Mouse (Mus musculus) kidney, embryonic 16.5 days (tissue): ENCODE measurements around the gene Serpine1. TPM values are rescaled to one million over a fixed set of nuclear protein-coding genes. Genes with fewer than 3 reads are reported as not detected.

Experiments used
- ATAC-seq: fragments of 200-750 bp; cut with Nextera tagmentation; 2 replicates; pipeline ENCODE4 v1.8.0; 2017; ENCODE audit warnings: moderate TSS enrichment; ENCODE audit not compliant: low FRiP score, low TSS enrichment
- H3K27ac ChIP-seq: fragments of 300-500 bp; sonication (generic); 2 replicates; pipeline ENCODE4 v1.5.1; 2014; ENCODE audit warnings: low read length
- H3K27me3 ChIP-seq: fragments of 300-500 bp; sonication (generic); 2 replicates; pipeline ENCODE4 v1.6.1; 2014; ENCODE audit warnings: low read length, control low read depth, mixed read lengths; ENCODE audit not compliant: insufficient read depth
- H3K36me3 ChIP-seq: fragments of 300-500 bp; sonication (generic); 2 replicates; pipeline ENCODE4 v1.6.1; 2014; ENCODE audit warnings: low read length, control low read depth, mixed read lengths; ENCODE audit not compliant: insufficient read depth
- H3K4me1 ChIP-seq: fragments of 300-500 bp; sonication (generic); 2 replicates; pipeline ENCODE4 v1.6.1; 2014; ENCODE audit warnings: low read length, control low read depth, mixed read lengths; ENCODE audit not compliant: insufficient read depth
- H3K4me2 ChIP-seq: fragments of 300-500 bp; sonication (generic); replicated peaks from 2 replicates; pipeline ENCODE4 v1.6.1; 2014; ENCODE audit warnings: low read depth, low read length
- H3K4me3 ChIP-seq: fragments of 300-500 bp; sonication (generic); 2 replicates; pipeline ENCODE4 v1.5.1; 2014; ENCODE audit warnings: mild to moderate bottlenecking, low read length
- H3K9ac ChIP-seq: fragments of 300-500 bp; sonication (generic); replicated peaks from 2 replicates; pipeline ENCODE4 v1.6.1; 2014; ENCODE audit warnings: low read length
- H3K9me3 ChIP-seq: fragments of 300-500 bp; sonication (generic); 2 replicates; pipeline ENCODE4 v1.6.1; 2016; ENCODE audit warnings: low read length, control low read depth
- WGBS: fragments of 180-500 bp; shearing (Covaris S2); extraction: QIAGEN DNeasy Blood & Tissue Kit; methylation state at CpG from one replicate; pipeline ENCODE4 v1.1.7; 2014; 5-methylcytosine and 5-hydroxymethylcytosine counted together
- polyA plus RNA-seq: library from polyadenylated mRNA; unstranded; fragments of >200 nt; fragmentation: Nextera tagmentation; extraction: Ambion mirVana; gene quantifications from 2 replicates; pipeline ENCODE4 v1.2.1, GENCODE M21; 2015

Serpine1 gene
- polyA plus RNA-seq, 1 experiment from 2014 or later = 0.29 TPM

GRCm38 (mm10) chr5:137068711-137069110 lies 3.4 kb downstream of the Serpine1 start:
- Histone ChIP-seq H3K27me3 (no peaks in the 10 kb centered on the region), H3K4me2 (no peak overlapping the region), H3K4me3 (no peak overlapping the region), H3K27ac (no peak overlapping the region), H3K9ac (no peak overlapping the region), H3K4me1 (peaks cover 15% of the 10 kb centered on the region), H3K9me3 (no peaks in the 10 kb centered on the region), H3K36me3 (no peaks in the 10 kb centered on the region)
- no peak for ATAC-seq
- WGBS = 71% methylated on average over 4 of the region's 4 CpGs

GRCm38 (mm10) chr5:137065923-137066322 lies 6.1 kb downstream of the Serpine1 start:
- H3K4me1 ChIP-seq = no peaks in the 10 kb centered on the region
- no peaks in the 10 kb centered on the region for H3K36me3 ChIP-seq
- no peak overlapping the region for H3K27ac ChIP-seq
- H3K27me3 ChIP-seq = no peaks in the 10 kb centered on the region
- no peak overlapping the region for H3K4me2 ChIP-seq
- H3K9me3 ChIP-seq = no peaks in the 10 kb centered on the region
- ATAC-seq = no peak
- H3K9ac ChIP-seq = no peak overlapping the region
- WGBS = 74% methylated on average over 8 of the region's 8 CpGs
- H3K4me3 ChIP-seq = no peak overlapping the region

GRCm38 (mm10) chr5:137065454-137065853 lies 6.6 kb downstream of the Serpine1 start:
- H3K36me3 ChIP-seq = no peaks in the 10 kb centered on the region
- no peak for ATAC-seq
- H3K4me1 ChIP-seq = no peaks in the 10 kb centered on the region
- H3K9ac ChIP-seq = no peak overlapping the region
- no peak overlapping the region for H3K27ac ChIP-seq
- 63% methylated on average over 6 of the region's 6 CpGs for WGBS
- H3K9me3 ChIP-seq = no peaks in the 10 kb centered on the region
- H3K4me3 ChIP-seq = no peak overlapping the region
- H3K27me3 ChIP-seq = no peaks in the 10 kb centered on the region
- H3K4me2 ChIP-seq = no peak overlapping the region

GRCm38 (mm10) chr5:137062601-137063000 lies 9.5 kb downstream of the Serpine1 start:
- 82% methylated on average over 5 of the region's 5 CpGs for WGBS

GRCm38 (mm10) chr5:137061809-137062481 lies 10.1 kb downstream of the Serpine1 start:
- H3K4me3 ChIP-seq = no peak overlapping the region
- H3K27ac ChIP-seq = no peak overlapping the region
- no peaks in the 10 kb centered on the region for H3K4me1 ChIP-seq
- H3K9me3 ChIP-seq = no peaks in the 10 kb centered on the region
- H3K36me3 ChIP-seq = no peaks in the 10 kb centered on the region
- ATAC-seq = no peak
- no peak overlapping the region for H3K4me2 ChIP-seq
- H3K9ac ChIP-seq = no peak overlapping the region
- H3K27me3 ChIP-seq = no peaks in the 10 kb centered on the region
- 24% methylated on average over 10 of the region's 12 CpGs for WGBS

More at GRCm38 (mm10) chr5:137062601-137063000, 9.5 kb downstream of the Serpine1 start:
- no peak for ATAC-seq
- no peaks in the 10 kb centered on the region for H3K4me1 ChIP-seq
- H3K36me3 ChIP-seq = no peaks in the 10 kb centered on the region
- H3K9ac ChIP-seq = no peak overlapping the region
- no peak overlapping the region for H3K4me2 ChIP-seq
- H3K27ac ChIP-seq = no peak overlapping the region
- no peak overlapping the region for H3K4me3 ChIP-seq
- no peaks in the 10 kb centered on the region for H3K27me3 ChIP-seq
- H3K9me3 ChIP-seq = no peaks in the 10 kb centered on the region

GRCm38 (mm10) chr5:137054873-137055272 lies 17.2 kb downstream of the Serpine1 start:
- no peaks in the 10 kb centered on the region for H3K36me3 ChIP-seq
- 86% methylated on average over 5 of the region's 5 CpGs for WGBS
- H3K9ac ChIP-seq = no peak overlapping the region
- H3K27me3 ChIP-seq = no peaks in the 10 kb centered on the region
- H3K9me3 ChIP-seq = 0 out of 2 replicates have a peak, but pooled peaks cover 3% of the 10 kb centered on the region
- no peak overlapping the region for H3K27ac ChIP-seq
- H3K4me3 ChIP-seq = no peak overlapping the region
- no peak overlapping the region for H3K4me2 ChIP-seq
- no peaks in the 10 kb centered on the region for H3K4me1 ChIP-seq
- ATAC-seq = no peak

GRCm38 (mm10) chr5:137054299-137054698 lies 17.8 kb downstream of the Serpine1 start:
- no peak for ATAC-seq
- Histone ChIP-seq H3K9me3 (0 out of 2 replicates have a peak, but pooled peaks cover 3% of the 10 kb centered on the region), H3K4me3 (no peak overlapping the region), H3K27me3 (no peaks in the 10 kb centered on the region), H3K36me3 (no peaks in the 10 kb centered on the region), H3K27ac (no peak overlapping the region), H3K4me1 (no peaks in the 10 kb centered on the region), H3K9ac (no peak overlapping the region), H3K4me2 (no peak overlapping the region)
- 80% methylated on average over 7 of the region's 7 CpGs for WGBS

GRCm38 (mm10) chr5:137051914-137052505 lies 20.1 kb downstream of the Serpine1 start:
- no peaks in the 10 kb centered on the region for H3K4me1 ChIP-seq
- no peak overlapping the region for H3K27ac ChIP-seq
- H3K9ac ChIP-seq = no peak overlapping the region
- no peak overlapping the region for H3K4me3 ChIP-seq
- no peak for ATAC-seq
- no peaks in the 10 kb centered on the region for H3K27me3 ChIP-seq
- no peaks in the 10 kb centered on the region for H3K36me3 ChIP-seq
- H3K9me3 ChIP-seq = 0 out of 2 replicates have a peak, but pooled peaks cover 3% of the 10 kb centered on the region
- H3K4me2 ChIP-seq = no peak overlapping the region
- WGBS = 76% methylated on average over 5 of the region's 5 CpGs

- Histone ChIP-seq H3K9me3 (0 out of 2 replicates have a peak, but pooled peaks cover 3% of the 10 kb centered on the region), H3K4me2 (no peak overlapping the region), H3K27me3 (no peaks in the 10 kb centered on the region), H3K9ac (no peak overlapping the region), H3K36me3 (no peaks in the 10 kb centered on the region), H3K27ac (no peak overlapping the region), H3K4me3 (no peak overlapping the region), H3K4me1 (0 out of 2 replicates have a peak, but pooled peaks cover 3% of the 10 kb centered on the region)
- WGBS = 55% methylated on average over 6 of the region's 6 CpGs
- no peak for ATAC-seq
These were observed 20.9 kb downstream of the Serpine1 start for GRCm38 (mm10) chr5:137051125-137051524.

- H3K36me3 ChIP-seq = peaks cover 5% of the 10 kb centered on the region; the same call in 1 of the 2 replicates
- H3K4me1 ChIP-seq = peaks cover 12% of the 10 kb centered on the region
- ATAC-seq = no peak
- H3K27ac ChIP-seq = no peak overlapping the region
- no peaks in the 10 kb centered on the region for H3K9me3 ChIP-seq
- H3K9ac ChIP-seq = no peak overlapping the region
- no peaks in the 10 kb centered on the region for H3K27me3 ChIP-seq
- H3K4me2 ChIP-seq = no peak overlapping the region
- H3K4me3 ChIP-seq = no peak overlapping the region
These were observed 25.1 kb downstream of the Serpine1 start for GRCm38 (mm10) chr5:137046991-137047390.
